Mouse (Mus musculus): ENCODE measurements around the gene Ncapd3.

Gene Ncapd3

DNA sequence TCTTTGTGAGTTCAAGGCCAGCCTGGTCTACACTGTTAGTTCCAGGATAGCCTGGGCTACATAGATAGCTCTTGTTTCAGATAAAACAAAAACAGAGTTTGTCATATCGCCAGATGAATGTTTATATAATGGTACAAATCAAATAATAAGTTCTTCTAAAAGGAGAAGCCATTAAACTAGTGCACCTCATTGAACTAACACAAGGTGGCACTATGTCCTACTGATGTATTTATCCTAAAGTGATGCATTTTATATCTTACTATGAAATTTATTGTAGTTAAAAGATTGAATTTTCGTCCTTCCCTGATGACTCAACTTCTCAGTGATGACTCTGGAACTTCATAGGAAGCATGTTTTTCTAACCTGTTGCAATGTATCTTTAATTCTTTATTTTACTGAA, 19.5 kb downstream of the Ncapd3 start:
- no peak for DNase-seq

DNA sequence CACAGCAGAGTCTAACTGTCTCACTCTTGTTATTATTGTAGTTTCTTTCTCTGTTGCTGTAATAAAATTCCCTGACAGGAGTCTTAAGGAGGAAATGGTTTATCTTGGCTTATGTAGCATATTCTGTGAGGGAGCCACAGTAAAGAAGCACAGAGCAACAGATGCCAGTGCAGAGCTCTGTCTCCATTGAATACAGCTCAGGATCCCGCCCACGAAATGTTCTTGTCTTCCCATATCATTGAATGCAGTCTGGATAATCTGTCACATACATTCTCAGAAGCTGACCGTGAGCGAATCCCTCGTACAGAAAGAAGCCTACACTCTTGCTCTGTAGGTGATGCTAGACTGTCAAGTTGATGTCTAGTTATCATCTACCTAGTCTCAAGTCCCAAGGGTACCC, 28.4 kb downstream of the Ncapd3 start:
- DNase-seq = no peak

- no peak for DNase-seq
These were observed 40.9 kb downstream of the Ncapd3 start for GRCm38 (mm10) chr9:27070895-27071294.

DNA sequence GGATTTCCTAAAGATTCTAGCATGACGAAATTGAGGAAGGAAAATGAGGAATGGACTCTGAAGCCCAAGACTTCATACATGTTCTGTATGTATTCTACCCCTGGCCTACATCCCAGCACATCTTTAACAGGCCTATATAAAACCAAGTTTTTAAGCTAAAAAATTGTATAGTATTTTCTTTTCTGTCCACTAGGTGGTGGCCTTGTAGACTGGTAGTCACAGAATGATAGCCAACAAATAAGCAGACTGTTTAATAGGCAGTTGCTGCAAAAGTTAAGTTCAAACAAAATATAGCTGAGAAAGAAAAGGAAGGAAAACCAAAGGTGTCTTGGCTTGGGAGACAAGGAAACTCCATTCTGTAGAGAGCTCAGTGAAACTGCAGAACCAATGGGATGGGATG, 44.7 kb downstream of the Ncapd3 start:
- no peak for DNase-seq

GRCm38 (mm10) chr9:27075812-27076211, 45.8 kb downstream of the Ncapd3 start:
- no peak for DNase-seq

- no peak for DNase-seq
These were observed 56.3 kb downstream of the Ncapd3 start for GRCm38 (mm10) chr9:27086256-27086655.

DNA sequence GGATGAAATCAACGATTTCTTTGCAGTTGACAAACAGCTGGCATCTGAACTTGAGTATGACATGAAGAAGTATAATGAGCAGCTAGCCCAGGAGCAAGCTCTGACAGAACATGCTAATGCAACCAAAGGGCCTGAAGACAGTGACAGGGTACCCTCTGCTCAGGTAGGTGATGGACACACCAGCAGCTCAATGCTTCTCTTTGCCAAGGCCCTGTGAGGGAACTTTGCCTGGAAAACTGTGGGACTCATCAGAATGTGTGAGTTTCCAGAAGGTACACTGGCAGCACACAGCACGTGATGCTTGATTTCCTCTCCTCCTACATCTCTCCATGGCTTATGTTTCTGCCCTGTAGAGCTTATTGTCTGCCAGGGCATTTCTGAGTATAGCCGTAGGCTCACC, 57.4 kb downstream of the Ncapd3 start:
- DNase-seq = no peak

DNA sequence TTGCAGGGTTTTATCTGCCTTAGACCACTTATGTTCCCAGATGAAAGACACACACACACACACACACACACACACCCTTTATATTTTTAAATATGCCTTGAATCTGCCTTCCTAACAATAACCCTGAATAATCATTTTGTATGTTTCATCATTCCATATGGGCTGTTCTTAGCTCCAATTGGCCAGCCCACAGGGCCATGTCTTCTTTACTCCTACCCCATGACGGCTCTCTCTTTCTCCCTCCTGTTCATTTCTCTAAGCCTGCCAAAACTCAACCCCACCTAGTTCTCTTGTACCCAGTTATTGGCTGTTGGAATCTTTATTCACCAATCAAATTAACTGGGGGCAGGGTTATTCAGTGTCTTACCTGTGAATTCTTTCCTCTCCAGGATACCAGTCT, 60.2 kb downstream of the Ncapd3 start:
- no peak for DNase-seq

DNA sequence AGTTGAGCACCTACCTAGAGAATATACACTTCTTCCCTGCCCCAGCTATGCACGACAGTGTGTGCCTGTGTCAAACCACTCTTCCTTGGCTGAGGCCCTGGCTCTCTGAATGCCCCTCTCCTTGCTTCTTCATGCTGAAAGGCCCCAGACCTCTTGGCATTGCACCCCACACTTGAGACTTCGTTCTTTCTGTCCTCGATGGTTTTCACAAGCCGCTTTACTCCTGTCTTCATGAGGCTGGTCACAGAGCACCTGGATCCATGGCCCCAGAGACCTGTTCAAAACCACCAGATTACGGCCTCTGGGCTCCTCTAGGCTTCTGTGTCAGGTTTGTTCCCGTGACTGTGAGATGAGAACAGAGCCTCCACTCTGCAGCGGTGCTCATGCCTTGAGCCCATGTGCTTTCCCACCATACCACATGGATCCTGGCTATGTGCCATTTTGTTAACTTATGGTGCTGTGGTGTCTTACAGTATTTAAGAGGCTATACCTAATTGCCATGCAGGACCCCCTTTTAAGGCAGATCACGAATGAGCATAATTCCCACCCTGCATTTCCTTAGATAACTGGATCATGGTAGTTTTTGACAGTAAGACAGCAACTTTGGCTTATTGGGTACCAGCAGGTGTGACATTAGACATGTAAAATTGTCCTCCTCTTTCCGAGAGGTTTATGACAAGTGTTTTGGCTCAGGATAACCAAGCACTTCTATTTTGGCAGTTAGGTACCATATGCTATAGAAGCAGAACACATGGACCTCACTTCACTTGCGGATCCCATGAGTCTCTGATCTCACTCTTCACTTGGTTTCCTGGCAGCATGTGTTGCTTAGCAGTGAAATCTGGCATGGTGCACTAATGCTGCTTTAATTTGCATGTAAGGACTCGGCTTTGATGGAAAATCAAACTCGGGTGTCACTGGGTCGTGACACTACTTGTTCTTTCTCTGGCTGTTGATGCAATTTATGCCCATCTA, 61.1 kb downstream of the Ncapd3 start:
- no peak for DNase-seq

DNA sequence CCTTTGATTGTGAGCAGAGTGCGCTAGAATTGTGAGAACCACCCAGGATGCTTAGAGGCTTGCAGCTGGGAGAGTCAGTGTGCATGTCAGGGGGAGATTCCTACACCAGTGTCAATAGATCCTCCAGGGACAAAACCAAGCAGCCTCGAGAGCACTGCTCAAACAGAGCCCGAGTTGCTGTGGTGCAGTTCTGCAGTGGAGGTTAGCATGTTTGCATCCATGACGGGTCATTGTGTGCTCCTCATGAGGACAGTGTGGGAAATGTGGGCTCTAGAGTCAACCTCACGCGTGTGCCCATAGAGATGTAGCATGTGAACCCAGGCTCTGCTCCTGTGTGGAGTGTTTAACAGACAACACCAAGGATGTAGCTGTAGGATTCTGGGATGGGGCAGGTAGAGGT, 62.9 kb downstream of the Ncapd3 start:
- no peak for DNase-seq

GRCm38 (mm10) chr9:27098092-27098491, 68.1 kb downstream of the Ncapd3 start:
- DNase-seq = no peak

- no peak for DNase-seq
These were observed 68.6 kb downstream of the Ncapd3 start for GRCm38 (mm10) chr9:27098557-27098956.

- no peak for DNase-seq
These were observed 69.5 kb downstream of the Ncapd3 start for GRCm38 (mm10) chr9:27099474-27099873.

DNA sequence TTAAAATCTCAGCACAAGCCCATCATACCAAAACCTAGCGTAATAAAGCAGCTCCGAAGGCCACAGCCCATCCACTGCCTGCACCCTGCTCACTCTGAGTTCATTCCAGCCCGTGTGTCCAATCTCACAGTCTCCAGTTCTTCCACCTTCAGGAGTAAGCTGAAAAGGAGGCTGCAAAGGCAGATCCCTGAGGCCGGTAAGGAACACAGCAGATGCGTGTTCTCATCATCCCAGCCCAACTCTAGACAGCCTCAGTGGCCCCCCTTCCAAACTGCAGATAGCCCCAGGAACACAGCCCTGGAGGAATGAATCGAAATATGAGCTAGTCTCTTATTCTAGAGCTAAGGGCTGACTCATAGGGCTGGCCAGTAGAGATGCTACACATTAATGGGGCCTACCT, 71.5 kb downstream of the Ncapd3 start:
- no peak for DNase-seq

DNA sequence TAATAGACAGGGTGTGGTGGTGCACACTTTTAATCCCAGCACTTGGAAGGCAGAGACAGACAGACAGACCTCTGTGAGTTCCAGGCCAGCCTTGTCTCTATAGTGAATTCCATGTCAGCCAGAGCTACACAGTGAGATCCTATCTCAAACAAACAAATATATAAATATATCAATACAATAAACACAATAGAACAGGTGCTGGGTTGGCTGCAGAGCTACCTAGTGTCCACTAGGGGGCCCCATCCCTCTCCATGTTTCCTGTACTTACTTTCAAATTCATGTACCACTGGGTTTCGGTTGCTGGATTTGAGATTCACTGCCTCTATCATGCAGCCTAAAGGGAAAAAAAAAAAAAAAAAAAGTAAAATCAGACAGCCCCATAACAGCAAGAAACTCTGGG, 76.1 kb downstream of the Ncapd3 start:
- no peak for DNase-seq

DNA sequence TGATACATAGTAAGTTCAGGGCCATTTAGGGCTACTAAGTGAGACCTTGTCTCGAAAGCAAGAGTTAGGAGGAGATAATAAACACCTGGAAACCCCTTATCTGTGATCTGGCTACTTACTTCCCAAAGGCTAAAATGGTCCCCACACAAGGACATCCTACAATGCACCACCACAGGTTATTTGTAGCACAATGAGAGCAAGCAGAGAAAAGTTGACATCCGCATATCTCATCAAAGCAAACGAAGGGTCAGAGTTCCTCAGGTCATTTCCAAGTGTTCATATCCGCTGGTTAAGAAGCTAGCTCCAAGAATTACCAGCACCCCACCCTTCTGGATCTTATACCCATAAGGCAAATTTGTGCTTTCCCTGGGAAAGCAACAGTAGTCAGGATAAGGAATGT, 78.5 kb downstream of the Ncapd3 start:
- no peak for DNase-seq

- DNase-seq = no peak
These were observed 79.8 kb downstream of the Ncapd3 start for GRCm38 (mm10) chr9:27109533-27110514.

- DNase-seq = no peak
These were observed 80.7 kb downstream of the Ncapd3 start for GRCm38 (mm10) chr9:27110681-27111080.

DNA sequence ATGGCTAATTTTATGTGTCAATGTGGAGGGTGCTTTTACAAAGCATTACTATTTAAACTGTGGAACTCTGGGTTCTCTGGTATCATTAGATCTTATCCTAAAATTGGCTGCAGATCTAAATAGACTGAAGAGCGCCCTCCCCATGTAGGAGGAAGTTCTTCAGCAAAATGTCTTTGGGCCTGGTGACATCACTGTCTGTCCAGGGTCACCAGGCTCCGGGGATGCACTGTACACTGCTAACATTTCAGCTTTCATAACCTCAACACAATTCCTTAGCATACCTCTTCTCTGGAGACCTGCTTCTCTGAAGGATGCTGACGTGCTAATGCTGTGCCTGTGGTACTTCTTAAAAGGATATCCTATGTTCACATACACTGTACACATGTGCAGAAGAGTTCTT, 81.8 kb downstream of the Ncapd3 start:
- DNase-seq = no peak

- DNase-seq = no peak
These were observed 91.3 kb downstream of the Ncapd3 start for GRCm38 (mm10) chr9:27121254-27121653.

GRCm38 (mm10) chr9:27122076-27122475, 92.1 kb downstream of the Ncapd3 start:
- no peak for DNase-seq

GRCm38 (mm10) chr9:27122963-27123362, 93.0 kb downstream of the Ncapd3 start:
- DNase-seq = no peak

DNA sequence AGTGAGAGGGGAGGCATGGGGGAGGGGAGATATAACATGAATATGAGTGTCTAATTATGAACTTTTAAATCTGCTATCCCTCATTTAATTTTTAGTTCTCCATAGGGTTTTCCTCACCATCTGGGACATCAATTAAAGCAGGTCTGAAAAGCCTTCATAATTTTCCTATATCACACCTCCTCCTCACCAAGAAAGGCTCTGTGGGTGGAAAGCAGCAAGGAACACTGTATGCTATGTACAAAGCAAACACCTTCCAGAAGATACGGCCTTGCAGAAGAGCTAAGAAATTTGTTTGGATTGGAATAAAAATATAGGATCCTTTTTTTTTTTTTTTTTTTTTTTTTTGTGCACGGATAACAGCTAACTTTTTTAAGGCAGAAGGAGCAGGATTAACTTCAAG, 94.0 kb downstream of the Ncapd3 start:
- DNase-seq = no peak

- no peak for DNase-seq
These were observed 95.5 kb downstream of the Ncapd3 start for GRCm38 (mm10) chr9:27125450-27125849.
